Comparison of ENCODE assay signal across 19 mouse cellular contexts in genomic region chr15:86921401-86921800, GRCm38 (mm10).
A peak's percentile ranks its signal among the peaks of the same experiment; 100 is the strongest.
DNase-seq lines count a peak whose midpoint lies in the region; ATAC-seq and TF ChIP-seq lines count a peak whose summit lies in the region.
"Had no signal": no experiment of that assay in that cellular context is flagged by ENCODE, and none has a peak within 500 bp of the region (broad histone marks: within the 10 kb centered on the region; RNA-seq: fewer than 3 reads in every experiment).

No protein-coding gene starts in this region.

- no peak for TF ChIP-seq POLR2A in brain, embryonic 14.5 days (IDR thresholded peaks at IDR 0.05; ENCODE audit: borderline replicate concordance, extremely low read depth, insufficient read depth, insufficient read length, poor library complexity, severe bottlenecking)

- ATAC-seq in midbrain, embryonic 11.5 days (ENCODE audit: low FRiP score): no peak
- ATAC-seq in midbrain, embryonic 15.5 days (replicated peaks): no peak
- no peak for ATAC-seq in forebrain, embryonic 13.5 days
- ATAC-seq in intestine, embryonic 15.5 days: no peak
- ATAC-seq: intestine, postnatal 0 days; midbrain, embryonic 16.5 days had no signal

- no peak overlapping the region for H3K27ac ChIP-seq in midbrain, embryonic 11.5 days (ENCODE audit: low read depth, low read length)
- H3K27ac ChIP-seq in midbrain, embryonic 15.5 days: no peak overlapping the region
- no peak overlapping the region for H3K27ac ChIP-seq in forebrain, embryonic 13.5 days
- no peak overlapping the region for H3K27ac ChIP-seq in intestine, embryonic 15.5 days
- H3K27ac ChIP-seq: heart, embryonic 15.5 days; kidney, embryonic 15.5 days; liver, embryonic 14.5 days; lung, embryonic 15.5 days had no signal

- H3K36me3 ChIP-seq in midbrain, embryonic 11.5 days (ENCODE audit: control insufficient read depth, insufficient read depth, low read length): no peaks in the 10 kb centered on the region
- H3K36me3 ChIP-seq in midbrain, embryonic 15.5 days (replicated peaks): no peaks in the 10 kb centered on the region
- H3K36me3 ChIP-seq in forebrain, embryonic 13.5 days (ENCODE audit: poor library complexity, severe bottlenecking): no peaks in the 10 kb centered on the region
- H3K36me3 ChIP-seq in intestine, embryonic 15.5 days: no peaks in the 10 kb centered on the region
- H3K36me3 ChIP-seq: heart, embryonic 15.5 days; kidney, embryonic 15.5 days; lung, embryonic 15.5 days had no signal

- DNase-seq in midbrain, embryonic 11.5 days (ENCODE audit: low spot score, missing footprints): no peak
- DNase-seq in brain, embryonic 14.5 days (ENCODE audit: low read depth): peak; percentile 63
- peak; percentile 39 for DNase-seq in embryo, embryonic 10.5 days (ENCODE audit: low spot score)
- no peak for DNase-seq in layer of hippocampus, postnatal 14 days (ENCODE audit: low spot score in 2 of 2)
- DNase-seq: adrenal gland, adult 8-10 months; cerebellum, adult 9-11 months; gastrocnemius, postnatal 25 days; lung, postnatal 4 days; thymus, postnatal 25 days had no signal

- WGBS in midbrain, embryonic 11.5 days: 7% methylated on average over 8 of the region's 8 CpGs
- 7% methylated on average over 8 of the region's 8 CpGs for WGBS in midbrain, embryonic 15.5 days
- 4% methylated on average over 8 of the region's 8 CpGs for WGBS in forebrain, embryonic 13.5 days
- 35% methylated on average over 8 of the region's 8 CpGs for whole genome bisulfite sequencing in intestine, embryonic 15.5 days

- TF ChIP-seq CTCF in brain, embryonic 14.5 days (IDR thresholded peaks at IDR 0.05; ENCODE audit: borderline replicate concordance, extremely low read depth, insufficient read depth, insufficient read length): no peak

- no peak overlapping the region for H3K4me2 ChIP-seq in midbrain, embryonic 11.5 days
- H3K4me2 ChIP-seq in midbrain, embryonic 15.5 days: no peak overlapping the region
- peak overlapping the region; percentile 20; the same call in 1 of the 2 replicates for H3K4me2 ChIP-seq in forebrain, embryonic 13.5 days
- H3K4me2 ChIP-seq in intestine, embryonic 15.5 days (replicated peaks): no peak overlapping the region
- H3K4me2 ChIP-seq: heart, embryonic 15.5 days; kidney, embryonic 15.5 days; lung, embryonic 15.5 days had no signal

- peak overlapping the region; percentile 16; the same call in 1 of the 2 replicates for H3K9ac ChIP-seq in midbrain, embryonic 11.5 days (ENCODE audit: low read length)
- no peak overlapping the region for H3K9ac ChIP-seq in midbrain, embryonic 15.5 days
- no peak overlapping the region for H3K9ac ChIP-seq in forebrain, embryonic 13.5 days
- no peak overlapping the region for H3K9ac ChIP-seq in intestine, embryonic 15.5 days
- H3K9ac ChIP-seq: heart, embryonic 15.5 days; kidney, embryonic 15.5 days; liver, embryonic 14.5 days; lung, embryonic 15.5 days had no signal

- peaks cover 14% of the 10 kb centered on the region; the same call in 1 of the 2 replicates for H3K4me1 ChIP-seq in midbrain, embryonic 11.5 days (ENCODE audit: control insufficient read depth, insufficient read depth, low read length)
- H3K4me1 ChIP-seq in midbrain, embryonic 15.5 days: peaks cover 40% of the 10 kb centered on the region
- H3K4me1 ChIP-seq in forebrain, embryonic 13.5 days: peaks cover 37% of the 10 kb centered on the region
- H3K4me1 ChIP-seq in intestine, embryonic 15.5 days (replicated peaks): no peaks in the 10 kb centered on the region
- H3K4me1 ChIP-seq: heart, embryonic 15.5 days; lung, embryonic 15.5 days had no signal

- no peaks in the 10 kb centered on the region for H3K27me3 ChIP-seq in midbrain, embryonic 11.5 days (ENCODE audit: control insufficient read depth, insufficient read depth, low read length)
- no peaks in the 10 kb centered on the region for H3K27me3 ChIP-seq in midbrain, embryonic 15.5 days (replicated peaks)
- no peaks in the 10 kb centered on the region for H3K27me3 ChIP-seq in forebrain, embryonic 13.5 days
- H3K27me3 ChIP-seq in intestine, embryonic 15.5 days (replicated peaks): no peaks in the 10 kb centered on the region
- H3K27me3 ChIP-seq: heart, embryonic 15.5 days; lung, embryonic 15.5 days had no signal

- H3K4me3 ChIP-seq in midbrain, embryonic 11.5 days (ENCODE audit: low read depth, low read length): no peak overlapping the region
- no peak overlapping the region for H3K4me3 ChIP-seq in midbrain, embryonic 15.5 days
- no peak overlapping the region for H3K4me3 ChIP-seq in forebrain, embryonic 13.5 days
- no peak overlapping the region for H3K4me3 ChIP-seq in intestine, embryonic 15.5 days (replicated peaks)
- H3K4me3 ChIP-seq: erythroblast, embryonic 14.5 days; heart, embryonic 15.5 days; kidney, embryonic 15.5 days; lung, embryonic 15.5 days had no signal

- H3K9me3 ChIP-seq in midbrain, embryonic 11.5 days (ENCODE audit: control insufficient read depth, low read length): no peaks in the 10 kb centered on the region
- H3K9me3 ChIP-seq in midbrain, embryonic 15.5 days: no peaks in the 10 kb centered on the region
- H3K9me3 ChIP-seq in forebrain, embryonic 13.5 days (replicated peaks): no peaks in the 10 kb centered on the region
- H3K9me3 ChIP-seq in intestine, embryonic 15.5 days: no peaks in the 10 kb centered on the region
- H3K9me3 ChIP-seq: heart, embryonic 15.5 days; kidney, embryonic 15.5 days; lung, embryonic 15.5 days had no signal

Comparison
In these comparisons a context has a peak if more than half of its experiments do, and no peak if none do; other contexts are left out.
1. DNase-seq: peak in brain, embryonic 14.5 days (single experiment) and embryo, embryonic 10.5 days (single experiment); none in midbrain, embryonic 11.5 days (single experiment) and layer of hippocampus, postnatal 14 days (0 of 2).